Mouse (Mus musculus) heart, postnatal 0 days (tissue): ENCODE results near the gene Mpp2.

Experiments
- CTCF ChIP-seq: IDR thresholded peaks from 2 replicates; pipeline ENCODE4 v1.5.1; 2016; ENCODE audit warnings: antibody characterized with exemption, control low read depth, low read depth
- EP300 ChIP-seq: IDR thresholded peaks from 2 replicates; pipeline ENCODE4 v1.6.1; 2016; ENCODE audit warnings: antibody characterized with exemption, low read depth

GRCm38 (mm10) chr11:102086331-102086730, 2.0 kb downstream of the Mpp2 start:
- no peak for TF ChIP-seq EP300
- TF ChIP-seq CTCF: no peak
